Mouse (Mus musculus): Measurements from ENCODE around the gene Srr.

Gene Srr

DNA sequence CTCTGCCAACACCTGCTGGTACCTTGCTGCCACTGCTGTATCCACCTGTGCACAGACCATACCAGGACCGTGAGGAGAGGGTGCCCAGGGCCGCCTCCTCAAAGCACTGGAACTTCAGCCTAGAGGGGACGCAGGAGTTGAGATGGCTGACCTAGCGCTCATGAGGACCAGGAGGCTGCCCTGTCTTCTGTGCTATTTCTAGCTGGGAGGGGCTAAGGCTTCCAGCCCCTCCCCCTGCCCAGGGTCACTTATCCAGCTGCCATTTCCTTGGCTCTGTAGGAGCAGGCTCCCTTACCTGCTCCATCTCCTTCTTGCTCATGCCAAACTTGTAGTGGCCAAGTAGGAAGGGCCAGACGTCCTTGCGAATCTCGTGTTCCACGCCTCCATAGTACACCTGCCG, 68.0 kb downstream of the Srr start:
- no peak for DNase-seq

Data from cerebellum, adult 9-10 months (tissue).